Mouse (Mus musculus) ovary, postnatal 36 days (tissue): Measurements from ENCODE around the gene Armt1.
"Not testable (repeated sequence)": the region's sequence is repeated elsewhere in the genome, so short reads cannot be mapped to it uniquely, and the experiment has no call there.

Experiments
- DNase-seq: peaks from one replicate; pipeline ENCODE4 v3.0.0; 2022; ENCODE audit warnings: low spot score, mixed read lengths

Armt1 gene

DNA sequence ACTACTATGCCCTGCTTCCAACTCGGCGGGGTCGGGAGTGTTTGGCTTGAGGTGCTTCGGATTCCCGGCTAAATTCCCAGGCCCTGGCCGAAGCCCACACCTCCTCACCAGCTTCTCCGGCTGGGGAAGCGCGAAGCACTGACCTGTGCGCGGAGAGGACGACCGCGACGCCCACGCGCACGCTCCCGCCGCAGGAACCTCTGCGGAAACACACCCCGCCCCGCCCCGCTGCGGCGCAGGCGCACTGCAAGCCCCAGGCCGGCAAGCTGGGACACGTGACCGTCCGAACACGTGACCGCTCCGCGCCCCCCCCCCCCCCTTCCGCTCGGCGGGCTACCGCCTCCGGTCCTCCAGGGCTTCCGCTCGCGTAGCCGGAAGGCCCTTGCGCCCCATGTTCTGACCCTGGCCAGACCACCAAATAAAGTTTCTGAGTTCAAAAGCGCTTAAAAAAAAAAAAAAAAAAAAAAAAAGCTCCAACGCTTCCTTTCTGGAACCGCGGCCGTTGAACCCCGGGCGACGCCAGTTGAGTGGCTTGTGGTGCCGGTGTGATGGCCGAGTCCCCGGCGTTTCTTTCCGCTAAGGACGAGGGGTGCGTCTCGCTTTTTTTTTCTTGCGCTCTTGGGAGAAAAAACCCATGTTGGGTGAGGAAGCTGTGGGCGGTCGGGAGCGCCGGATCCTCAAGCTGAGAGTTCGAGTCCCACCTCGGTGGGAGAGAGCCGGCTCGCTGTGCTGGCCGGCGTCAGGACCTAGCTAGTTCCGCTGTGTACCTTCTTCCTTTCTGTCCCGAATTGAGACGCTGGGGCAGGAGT, at the start of gene Armt1, which contains the start of gene Rmnd1:
Gene Armt1, plus strand, starts transcription at position 345 of the 809 bp plus-strand sequence.
Gene Rmnd1, minus strand, starts transcription at position 266 of the 809 bp plus-strand sequence.
- DNase-seq, result peak; percentile 94

DNA sequence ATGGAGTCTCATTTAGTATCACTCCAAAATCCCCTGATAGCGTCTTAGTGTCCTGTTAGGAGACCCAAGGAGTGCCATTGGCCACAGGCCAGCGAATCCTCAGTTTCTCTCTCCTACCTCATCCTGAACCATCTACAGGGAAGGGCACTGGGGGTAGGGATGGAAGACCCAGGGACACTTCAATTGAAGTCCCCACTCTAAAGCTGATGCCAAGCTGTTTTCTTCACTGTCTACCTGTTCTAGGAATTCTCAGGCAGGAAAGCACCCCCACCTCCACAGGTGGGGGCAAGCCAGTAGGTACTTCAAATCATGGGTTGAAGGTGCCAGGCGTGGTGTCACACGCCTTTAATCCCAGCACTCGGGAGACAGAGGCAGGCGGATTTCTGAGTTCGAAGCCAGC, 48.0 kb upstream of the Armt1 start:
- no peak for DNase-seq

DNA sequence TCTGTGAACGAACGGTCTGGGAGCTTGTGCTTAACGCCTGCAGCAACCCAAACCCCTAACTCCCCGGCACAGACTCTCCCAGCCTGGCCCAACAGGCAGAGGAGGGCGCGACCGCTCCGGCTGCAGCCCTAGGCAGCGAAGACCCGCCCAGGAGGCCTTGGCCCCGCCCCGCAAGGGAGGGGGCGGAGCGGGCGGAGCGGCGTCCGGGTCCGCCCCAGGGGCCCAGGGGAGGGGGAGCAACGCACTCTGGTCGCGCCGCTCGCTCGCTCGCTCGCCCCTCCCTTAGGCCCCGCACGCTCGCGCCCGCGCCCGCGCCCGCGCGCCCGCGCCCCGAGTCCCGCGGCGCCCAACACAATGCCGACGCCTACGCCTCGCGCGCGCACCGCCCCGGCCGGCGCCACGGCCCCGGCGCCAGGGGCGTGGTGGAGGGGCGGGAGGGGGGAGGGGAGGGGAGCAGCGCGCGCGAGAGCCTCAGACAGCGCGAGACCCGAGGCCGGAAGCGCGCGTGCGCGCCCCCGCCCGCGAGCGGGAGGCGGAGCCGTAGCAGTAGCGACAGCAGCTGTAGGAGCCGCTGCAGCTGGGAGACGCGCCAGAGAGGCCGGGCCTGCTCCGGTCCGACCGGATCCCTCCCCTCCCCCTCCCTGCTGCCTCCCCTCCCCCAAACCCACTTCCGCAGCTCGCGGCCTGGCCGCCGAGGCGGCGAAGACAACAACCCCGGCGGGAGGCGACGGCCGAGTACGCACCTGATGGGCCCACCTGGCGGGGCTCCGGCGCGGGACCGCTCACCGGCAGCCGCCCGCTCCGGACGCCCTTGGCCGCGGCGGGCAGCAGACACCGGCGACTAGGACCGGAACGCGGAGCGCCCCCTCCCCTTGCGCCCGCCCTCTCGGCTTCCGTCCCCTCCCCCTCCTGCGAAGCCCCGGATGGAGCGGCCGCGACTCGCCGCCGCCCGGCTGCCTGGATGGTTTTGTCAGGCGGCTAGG, 45.4 kb upstream of the Armt1 start:
- peak; percentile 95 for DNase-seq

DNA sequence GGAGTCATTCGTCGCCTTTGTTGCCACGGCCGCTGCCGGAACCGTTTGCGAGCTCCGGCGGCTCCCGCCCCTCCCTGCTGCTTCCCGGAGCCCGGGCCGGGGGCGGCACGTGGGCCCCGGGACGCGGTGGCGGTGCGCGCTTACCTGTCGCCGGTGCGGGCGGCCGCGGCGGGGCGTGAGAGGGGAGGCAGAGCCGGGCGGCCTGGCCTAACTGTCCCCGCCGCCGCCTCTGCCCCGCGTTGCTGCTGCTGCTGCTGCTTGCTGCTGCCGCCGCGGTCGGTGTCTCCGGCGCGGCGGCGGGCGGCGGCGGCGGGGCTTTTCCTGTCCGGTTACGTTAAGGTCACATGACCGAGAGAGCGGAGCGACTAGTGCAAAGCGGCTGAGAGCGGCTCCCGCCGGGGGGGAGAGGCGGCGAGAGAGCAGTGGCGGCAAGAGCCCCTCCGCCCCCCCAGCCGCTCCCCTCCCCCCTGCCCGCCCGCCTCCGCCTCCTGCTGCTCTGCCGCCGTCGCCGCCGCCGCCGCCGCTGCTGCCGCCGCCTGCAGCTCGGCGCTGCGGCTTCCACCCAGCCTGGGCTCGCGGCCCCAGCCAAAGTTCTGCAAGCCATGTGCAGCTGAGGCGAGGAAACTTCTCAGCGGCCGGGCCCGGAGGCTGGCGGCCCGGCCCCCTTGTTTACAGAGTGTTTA, 44.4 kb upstream of the Armt1 start, which contains the start of gene Zbtb2:
Gene Zbtb2, minus strand, starts transcription at position 408 of the 683 bp plus-strand sequence.
- DNase-seq, result peak; percentile 64

DNA sequence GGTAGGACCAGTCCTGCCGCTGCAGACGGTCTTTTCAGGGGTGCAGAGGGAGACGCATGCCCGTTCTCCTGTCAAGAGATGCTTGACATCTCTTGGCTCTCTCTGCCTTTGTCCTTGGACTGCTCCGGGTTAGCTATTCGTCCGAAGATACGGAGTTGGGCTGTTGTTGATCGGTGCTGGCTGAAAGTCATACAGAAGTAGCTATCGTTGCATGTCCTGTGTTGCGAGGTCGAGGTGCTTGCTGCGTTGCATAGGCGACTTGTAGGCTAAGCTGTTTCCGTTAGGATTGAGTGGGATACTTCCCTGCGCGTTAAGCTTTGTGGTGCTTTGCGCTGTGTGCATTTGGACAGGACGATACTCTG, 43.9 kb upstream of the Armt1 start:
- no peak for DNase-seq

DNA sequence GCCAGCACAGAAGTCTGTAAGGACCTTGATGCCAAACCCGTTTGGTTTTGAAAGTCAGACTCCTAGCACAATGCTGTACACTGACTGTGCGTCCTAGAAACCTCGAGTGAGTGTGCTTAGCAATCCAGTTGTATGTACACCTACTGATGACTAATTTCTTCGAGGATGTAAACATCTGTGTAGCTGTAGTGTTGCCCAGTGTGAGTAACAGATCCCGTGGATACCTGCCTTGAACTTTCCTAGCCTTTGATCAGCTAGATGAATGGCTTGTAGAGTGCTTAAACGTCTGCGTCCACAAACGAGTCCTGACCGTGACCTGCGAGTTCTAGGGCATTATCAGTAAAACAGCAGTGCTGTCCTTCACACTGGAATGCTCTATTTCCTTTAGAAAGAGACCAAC, 43.2 kb upstream of the Armt1 start:
- DNase-seq, result no peak

DNA sequence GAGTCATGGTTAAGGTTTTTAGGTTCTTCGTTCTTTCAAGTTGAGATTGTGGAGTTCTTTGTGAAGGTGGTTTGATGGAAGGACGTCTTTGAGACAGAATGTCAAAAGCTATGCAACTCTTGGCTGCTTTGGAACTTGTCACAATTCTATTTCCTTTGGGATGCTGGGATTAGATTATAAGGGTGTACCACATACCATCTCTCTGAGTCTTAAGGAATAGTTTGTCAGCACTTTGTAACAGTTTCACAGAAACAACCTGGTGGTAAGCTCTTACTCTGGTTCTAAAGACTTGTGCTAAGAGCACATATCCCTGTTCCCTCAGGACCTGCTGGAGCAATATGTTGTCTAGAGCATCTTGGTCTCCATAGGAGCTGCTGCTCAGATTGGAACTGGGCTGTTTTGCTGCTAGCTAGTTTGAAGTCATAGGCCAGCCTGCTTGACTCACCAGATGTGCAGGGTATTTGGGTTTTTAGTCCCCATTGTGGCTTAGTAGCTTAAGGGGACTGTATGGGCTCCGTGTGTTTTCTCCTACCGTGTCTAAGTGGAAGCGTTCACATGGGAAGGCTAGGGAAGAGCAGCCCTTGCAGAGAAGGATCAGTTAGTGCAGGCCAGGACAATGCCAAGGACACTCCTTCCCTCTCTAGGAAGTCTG, 42.7 kb upstream of the Armt1 start:
- DNase-seq, result no peak

DNA sequence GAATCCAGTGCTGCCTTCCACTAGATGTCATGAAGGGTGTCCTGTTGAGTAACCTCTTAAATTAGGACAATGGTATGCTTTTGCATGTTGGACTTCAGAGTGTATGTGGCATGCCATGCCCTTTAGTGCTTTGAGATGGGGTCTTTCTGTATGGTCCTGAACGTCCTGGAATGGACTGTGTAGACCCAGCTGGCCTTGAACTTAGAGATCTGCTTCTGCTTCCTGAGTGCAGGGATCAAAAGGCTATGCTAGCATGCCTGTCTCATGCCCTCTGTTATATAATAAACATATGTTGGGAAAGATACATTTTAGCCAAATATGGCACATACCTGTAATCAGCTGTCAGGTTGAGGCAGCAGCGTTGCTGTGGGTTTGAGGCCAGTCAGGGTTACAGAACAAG, 41.7 kb upstream of the Armt1 start:
- DNase-seq, result no peak

DNA sequence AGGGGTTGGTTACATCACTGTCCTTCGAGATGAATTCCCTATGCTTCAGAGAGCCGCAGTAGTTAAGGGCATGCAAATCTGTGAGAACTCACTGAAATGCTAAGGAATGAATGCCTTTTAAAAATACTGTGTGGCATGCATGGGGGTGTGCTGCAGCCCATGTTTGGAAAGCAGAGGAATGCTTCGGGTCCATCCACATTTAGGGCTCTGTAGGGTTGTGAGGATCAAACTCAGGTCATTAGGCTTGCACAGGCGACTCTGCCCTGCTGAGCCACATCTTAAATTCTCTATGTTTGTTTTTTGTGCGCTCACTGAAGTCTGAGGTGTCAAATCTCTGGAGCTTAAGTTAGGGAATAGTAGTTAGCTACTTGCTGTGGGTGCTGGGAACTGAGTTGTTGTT, 41.2 kb upstream of the Armt1 start:
- no peak for DNase-seq

DNA sequence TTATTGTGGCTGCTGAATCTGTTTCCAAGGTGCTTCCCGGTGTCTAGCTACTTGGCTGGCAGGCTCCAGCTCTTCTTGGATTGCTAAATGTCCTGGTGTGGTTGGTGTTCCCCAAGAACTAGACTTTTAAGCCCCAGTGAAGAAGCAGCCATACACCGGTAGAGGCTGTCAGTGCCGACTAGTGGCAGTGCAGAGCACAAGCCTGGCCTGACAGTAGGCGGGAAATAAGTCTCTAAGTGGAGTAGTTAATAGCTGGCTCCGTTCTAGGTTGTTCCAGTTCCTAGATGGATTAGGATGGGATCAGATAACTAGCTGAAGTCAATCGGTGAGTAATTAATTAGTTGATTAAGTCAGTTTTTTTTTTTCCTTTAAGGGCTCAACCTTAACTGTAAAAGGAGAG, 40.4 kb upstream of the Armt1 start:
- DNase-seq, result no peak

DNA sequence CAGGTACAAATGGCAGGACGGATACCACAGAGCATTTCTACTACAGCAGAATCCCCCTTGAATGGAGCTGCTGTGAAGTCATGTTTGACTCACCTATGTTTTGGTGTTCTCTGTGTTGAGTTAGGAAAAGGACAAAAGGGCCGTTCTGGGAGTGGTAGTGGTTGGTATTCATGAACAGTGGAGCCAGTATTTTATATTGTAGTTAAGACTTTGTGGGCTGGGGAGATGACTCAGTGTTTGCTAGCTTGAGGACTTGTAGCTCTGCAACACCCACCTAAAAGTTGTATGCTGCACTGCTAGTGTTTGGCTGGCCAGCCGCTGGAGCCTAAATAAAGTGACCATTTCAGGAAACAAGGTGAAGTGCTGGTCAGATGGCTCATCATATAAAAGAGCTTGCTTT, 36.9 kb upstream of the Armt1 start:
- no peak for DNase-seq

DNA sequence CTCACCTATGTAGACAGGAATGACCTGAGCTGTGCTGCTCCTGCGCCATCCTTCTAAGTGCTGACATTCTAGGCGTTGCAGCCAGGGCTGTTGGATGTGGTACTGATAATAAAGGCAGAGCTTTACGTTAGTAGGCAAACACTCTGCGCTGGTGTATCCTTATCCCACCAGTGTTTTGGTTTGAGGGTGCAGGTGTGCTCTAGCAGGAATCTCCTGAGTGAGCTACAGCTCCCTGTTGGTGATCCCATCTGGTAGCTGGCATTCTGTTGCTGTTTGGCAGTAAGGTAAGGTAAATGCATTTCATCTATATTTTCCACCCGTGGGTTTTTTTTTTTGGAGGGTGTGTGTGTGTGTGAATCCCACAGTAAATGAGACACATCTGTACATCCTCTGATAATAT, 34.2 kb upstream of the Armt1 start:
- DNase-seq, result no peak

DNA sequence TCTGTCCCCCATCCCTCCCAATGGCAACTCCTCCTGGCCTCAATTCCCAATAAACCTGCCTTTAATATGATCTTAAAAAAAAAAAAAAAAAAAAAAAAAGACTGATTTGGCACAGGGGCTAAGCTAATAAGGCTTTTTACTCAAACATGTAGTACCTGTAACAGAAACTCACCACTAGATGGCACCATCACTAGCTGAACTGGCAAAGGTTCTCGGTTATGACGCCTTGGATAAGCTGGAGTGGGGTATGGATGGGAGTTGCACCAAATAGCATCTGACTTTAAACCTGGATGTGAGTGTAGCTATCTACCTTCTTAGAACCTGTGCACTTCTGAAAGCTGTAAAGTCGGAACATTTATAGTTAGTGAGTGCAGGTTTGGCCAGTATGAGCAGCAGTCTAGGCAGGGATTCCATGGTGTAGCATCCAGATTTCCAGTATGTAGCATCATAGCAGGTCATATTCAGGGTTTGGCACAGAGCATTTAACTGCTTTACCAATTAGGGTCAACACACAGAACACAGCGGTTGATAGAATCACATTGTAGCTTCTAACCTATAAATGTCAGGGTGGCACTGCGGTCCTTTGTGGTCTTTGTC, 27.3 kb upstream of the Armt1 start:
- DNase-seq, result no peak

DNA sequence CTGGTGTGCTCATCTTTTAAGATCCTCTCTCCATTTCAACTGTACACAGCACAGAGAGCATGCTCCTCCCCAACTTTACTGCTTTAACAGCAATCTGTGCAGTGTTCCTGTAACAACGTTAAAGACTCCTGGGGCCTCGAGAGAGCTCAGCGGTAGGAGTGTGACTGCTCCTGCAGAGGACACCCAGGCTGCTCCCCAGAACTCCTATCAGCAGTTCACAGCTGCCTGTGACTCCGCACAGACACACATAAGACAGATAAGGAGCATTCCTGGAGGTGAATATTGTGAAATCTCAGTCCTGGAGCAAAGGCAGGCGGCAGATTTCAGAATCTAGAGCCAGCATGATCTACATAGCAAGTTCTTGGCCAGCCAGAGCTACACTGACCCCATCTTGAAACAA, 26.8 kb upstream of the Armt1 start:
- no peak for DNase-seq

DNA sequence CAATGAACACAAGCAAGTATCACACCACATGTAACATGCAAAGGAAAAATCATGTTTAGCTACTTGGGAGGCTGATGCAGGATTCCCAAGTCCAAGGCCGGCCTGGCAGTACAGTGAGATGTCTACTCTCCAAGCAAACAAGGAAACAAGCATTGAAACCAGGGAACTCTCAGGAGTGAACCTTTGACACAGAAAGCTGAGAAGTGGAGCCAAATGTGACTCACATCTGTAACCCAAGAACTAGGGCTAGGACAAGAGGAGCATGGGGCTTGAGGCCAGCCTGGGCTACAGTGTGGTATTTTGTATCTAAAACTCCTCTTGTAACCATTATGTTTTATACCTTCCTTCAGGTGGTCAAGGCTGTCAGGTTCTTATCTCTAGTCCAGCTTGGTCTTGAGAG, 25.1 kb upstream of the Armt1 start:
- DNase-seq, result no peak

DNA sequence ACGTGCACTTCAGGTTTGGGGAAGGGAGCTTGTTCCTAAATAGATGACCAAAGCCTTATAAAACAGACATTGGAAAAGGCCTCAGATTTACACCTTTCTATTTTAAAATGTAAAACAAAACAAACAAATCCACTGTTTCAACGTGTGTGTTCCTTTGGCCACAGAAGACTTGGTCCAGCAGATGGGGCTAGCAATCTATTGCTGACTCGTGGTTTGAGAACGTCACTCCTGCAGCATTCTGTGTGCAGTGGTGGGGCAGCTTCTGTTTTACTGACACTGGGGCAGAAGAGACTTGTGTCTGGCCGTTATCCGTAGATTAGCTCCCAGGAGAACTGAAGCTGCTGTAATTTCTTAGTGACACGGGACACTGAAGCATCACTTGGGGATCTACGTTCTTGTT, 7.0 kb upstream of the Armt1 start:
- DNase-seq, result peak; percentile 25

DNA sequence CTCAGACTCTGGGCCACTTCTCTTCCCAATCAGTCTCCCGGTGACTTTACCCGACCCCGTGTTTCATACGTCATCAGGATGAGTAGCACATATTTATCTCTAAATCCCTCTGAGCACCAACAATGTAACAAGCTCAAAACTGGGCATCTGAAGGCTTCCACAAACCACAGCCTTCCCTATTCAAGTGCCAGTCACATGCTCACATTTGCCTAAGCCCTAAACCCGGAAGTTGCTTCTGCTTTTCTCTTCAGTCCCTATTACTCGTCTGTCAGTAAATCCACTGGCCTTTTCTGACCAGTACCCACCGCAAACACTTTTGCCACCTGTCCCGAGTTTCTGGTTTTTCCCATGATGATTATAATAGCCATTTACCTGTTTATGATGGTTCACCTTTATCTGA, 1.9 kb upstream of the Armt1 start:
- no peak for DNase-seq

DNA sequence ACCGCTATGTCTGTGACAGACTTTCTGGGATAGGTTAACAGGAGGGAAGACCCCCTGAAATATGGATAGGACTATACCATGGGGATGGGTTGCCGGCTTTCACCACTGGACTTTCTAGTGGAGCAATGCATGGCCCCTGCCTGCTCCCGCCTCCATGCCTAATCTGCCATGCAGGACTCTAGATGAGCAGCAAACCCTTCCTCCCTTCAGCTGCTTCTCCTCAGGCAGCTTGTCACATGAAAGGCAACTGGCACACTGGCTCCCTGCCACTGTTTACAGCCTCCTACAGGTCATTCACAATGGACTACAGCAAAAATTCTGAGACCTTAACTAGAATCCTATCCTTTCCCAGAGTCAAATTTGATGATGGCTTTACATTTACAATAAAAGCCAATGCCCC, 1.4 kb upstream of the Armt1 start:
- no peak for DNase-seq

DNA sequence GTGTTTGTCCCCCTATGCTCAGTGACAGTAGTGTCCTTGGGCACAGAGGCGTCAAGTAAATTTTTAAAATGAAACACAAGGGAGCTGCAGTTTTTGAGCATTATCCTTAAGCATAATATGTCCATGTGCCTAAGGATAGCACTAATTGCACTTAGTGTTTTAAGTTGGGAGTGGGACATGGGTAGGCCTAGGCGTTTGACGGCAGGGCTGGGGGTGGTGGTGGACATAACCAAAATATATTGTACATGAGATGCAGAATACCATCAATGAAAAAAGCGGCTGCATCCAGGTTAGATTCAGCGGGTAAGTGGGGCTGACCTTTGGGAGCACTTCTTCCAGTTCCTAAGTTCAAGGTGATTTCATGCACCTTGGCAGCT, 533 bp upstream of the Armt1 start:
- no peak for DNase-seq

DNA sequence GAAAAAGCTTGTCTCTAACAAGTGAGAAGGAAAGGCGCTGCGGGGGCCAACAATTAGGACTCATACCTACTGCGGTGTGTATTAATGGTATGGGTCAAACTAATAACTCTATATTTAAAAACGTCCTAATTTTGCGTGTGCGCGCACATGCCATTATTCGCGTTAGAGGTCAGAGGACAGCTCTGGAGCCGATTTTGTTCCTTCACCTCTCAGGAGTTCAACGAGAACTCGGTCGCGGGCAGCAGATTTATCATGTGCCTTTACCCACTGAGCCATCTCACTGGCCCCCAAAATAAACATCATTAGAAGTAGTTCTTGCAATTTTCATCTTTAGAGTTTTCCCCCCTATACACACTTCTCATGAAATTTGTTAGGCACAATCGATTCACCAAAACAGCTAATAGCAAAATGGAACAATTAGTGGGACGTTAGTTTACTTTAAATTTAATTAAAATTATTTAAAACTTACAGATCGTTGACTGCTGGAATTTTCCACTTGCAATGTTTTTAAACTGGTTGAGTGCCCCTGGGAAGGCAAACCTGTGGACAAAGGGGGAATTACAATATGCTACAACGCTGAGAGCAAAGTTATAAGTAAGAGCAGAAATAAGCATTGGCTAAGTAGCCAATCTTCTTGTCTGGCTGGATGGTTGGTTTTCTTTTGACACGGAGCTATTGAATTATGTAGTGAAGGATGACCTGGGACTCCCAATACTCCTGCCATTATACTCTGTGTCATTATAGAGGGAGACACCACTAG, 909 bp downstream of the Armt1 start:
- no peak for DNase-seq

DNA sequence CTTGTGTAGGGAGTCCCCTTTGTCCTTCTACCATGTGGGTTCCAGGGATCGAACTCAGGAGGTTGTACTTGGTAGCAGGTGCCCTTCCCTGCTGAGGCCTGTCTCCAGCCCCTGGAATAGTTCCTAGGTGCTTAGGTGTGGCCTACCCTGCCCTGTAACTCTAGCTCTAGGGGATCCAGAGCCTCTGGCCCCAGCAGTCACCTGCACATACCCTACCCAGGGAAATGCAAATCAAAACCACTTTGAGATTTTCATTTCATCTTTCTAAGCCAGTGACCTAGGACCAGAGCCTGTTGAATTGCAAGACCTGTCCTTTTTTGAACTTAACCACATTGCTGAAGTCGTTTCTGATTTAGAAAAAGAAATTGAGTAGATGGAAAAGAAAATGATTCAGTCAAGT, 1.6 kb downstream of the Armt1 start:
- not testable (repeated sequence) for DNase-seq
